Mouse (Mus musculus) splenic B cell, adult 2 months (primary cell): ENCODE results near the gene Crybb1.

Experiments used
- DNase-seq: peaks from one replicate; pipeline ENCODE4 v3.0.0-alpha.2; 2011; ENCODE audit warnings: low read depth, low spot score
- H3K27me3 ChIP-seq: 2 replicates; pipeline ENCODE4 v1.6.1; 2012; ENCODE audit warnings: mild to moderate bottlenecking, low read length, moderate library complexity, mixed read lengths; ENCODE audit not compliant: control insufficient read depth, poor library complexity, insufficient read depth, severe bottlenecking
- H3K36me3 ChIP-seq: 2 replicates; pipeline ENCODE4 v1.6.1; 2012; ENCODE audit warnings: mild to moderate bottlenecking, low read length, moderate library complexity, mixed read lengths; ENCODE audit not compliant: control insufficient read depth, poor library complexity, insufficient read depth, severe bottlenecking

Crybb1 gene

GRCm38 (mm10) chr5:112270764-112271541, 15.3 kb downstream of the Crybb1 start:
- no peaks in the 10 kb centered on the region for H3K27me3 ChIP-seq
- H3K36me3 ChIP-seq: no peaks in the 10 kb centered on the region
- peak; percentile 63 for DNase-seq

- Histone ChIP-seq H3K36me3 (no peaks in the 10 kb centered on the region), H3K27me3 (no peaks in the 10 kb centered on the region)
- peak; percentile 82 for DNase-seq
Observed at GRCm38 (mm10) chr5:112272934-112273333, 17.3 kb downstream of the Crybb1 start.

- Histone ChIP-seq H3K27me3 (no peaks in the 10 kb centered on the region), H3K36me3 (0 out of 2 replicates have a peak, but pooled peaks cover 1% of the 10 kb centered on the region)
- peak; percentile 92 for DNase-seq
Observed at GRCm38 (mm10) chr5:112273746-112274463, 18.3 kb downstream of the Crybb1 start.

GRCm38 (mm10) chr5:112275021-112275804, 19.6 kb downstream of the Crybb1 start:
- Histone ChIP-seq H3K36me3 (0 out of 2 replicates have a peak, but pooled peaks cover 1% of the 10 kb centered on the region), H3K27me3 (no peaks in the 10 kb centered on the region)
- DNase-seq: peak; percentile 34

GRCm38 (mm10) chr5:112276267-112276873, 20.8 kb downstream of the Crybb1 start, which contains the start of gene Tpst2:
TSS of gene Tpst2 (plus strand) at chr5:112276691.
- DNase-seq: peak; percentile 100
- Histone ChIP-seq H3K36me3 (0 out of 2 replicates have a peak, but pooled peaks cover 1% of the 10 kb centered on the region), H3K27me3 (no peaks in the 10 kb centered on the region)

- Histone ChIP-seq H3K36me3 (0 out of 2 replicates have a peak, but pooled peaks cover 1% of the 10 kb centered on the region), H3K27me3 (no peaks in the 10 kb centered on the region)
- no peak for DNase-seq
Observed at GRCm38 (mm10) chr5:112276907-112277348, 21.3 kb downstream of the Crybb1 start.

GRCm38 (mm10) chr5:112277906-112278470, 22.4 kb downstream of the Crybb1 start:
- H3K27me3 ChIP-seq: no peaks in the 10 kb centered on the region
- no peak for DNase-seq
- H3K36me3 ChIP-seq: 0 out of 2 replicates have a peak, but pooled peaks cover 1% of the 10 kb centered on the region

- H3K36me3 ChIP-seq: 0 out of 2 replicates have a peak, but pooled peaks cover 1% of the 10 kb centered on the region
- peak; percentile 49 for DNase-seq
- H3K27me3 ChIP-seq: no peaks in the 10 kb centered on the region
Observed at GRCm38 (mm10) chr5:112279181-112280021, 23.8 kb downstream of the Crybb1 start.

GRCm38 (mm10) chr5:112280151-112280550, 24.5 kb downstream of the Crybb1 start:
- Histone ChIP-seq H3K36me3 (0 out of 2 replicates have a peak, but pooled peaks cover 1% of the 10 kb centered on the region), H3K27me3 (no peaks in the 10 kb centered on the region)
- DNase-seq: peak; percentile 38

- DNase-seq: no peak
- H3K27me3 ChIP-seq: no peaks in the 10 kb centered on the region
- H3K36me3 ChIP-seq: 0 out of 2 replicates have a peak, but pooled peaks cover 1% of the 10 kb centered on the region
Observed at GRCm38 (mm10) chr5:112280863-112281660, 25.4 kb downstream of the Crybb1 start.

- no peak for DNase-seq
- 0 out of 2 replicates have a peak, but pooled peaks cover 1% of the 10 kb centered on the region for H3K36me3 ChIP-seq
- H3K27me3 ChIP-seq: no peaks in the 10 kb centered on the region
Observed at GRCm38 (mm10) chr5:112281676-112282075, 26.1 kb downstream of the Crybb1 start.

- no peak for DNase-seq
- Histone ChIP-seq H3K36me3 (0 out of 2 replicates have a peak, but pooled peaks cover 1% of the 10 kb centered on the region), H3K27me3 (no peaks in the 10 kb centered on the region)
Observed at GRCm38 (mm10) chr5:112282123-112282779, 26.6 kb downstream of the Crybb1 start.
